Mouse (Mus musculus) heart, embryonic 13.5 days (tissue): ENCODE results near the gene Mei4. TPM values are rescaled to one million over a fixed set of nuclear protein-coding genes. Genes with fewer than 3 reads are reported as not detected.

Experiments used
- ATAC-seq: fragments of 200-750 bp; cut with Nextera tagmentation; 2 replicates; pipeline ENCODE4 v1.8.0; 2017; ENCODE audit warnings: moderate TSS enrichment; ENCODE audit not compliant: insufficient number of reproducible peaks, low FRiP score, low TSS enrichment; ENCODE audit errors: extremely low read depth
- H3K27ac ChIP-seq: fragments of 300-500 bp; sonication (generic); replicated peaks from 2 replicates; pipeline ENCODE4 v1.5.1; 2015; ENCODE audit warnings: moderate library complexity, mild to moderate bottlenecking, inconsistent platforms
- H3K27me3 ChIP-seq: fragments of 300-500 bp; sonication (generic); replicated peaks from 2 replicates; pipeline ENCODE4 v1.6.1; 2015; ENCODE audit warnings: mild to moderate bottlenecking, inconsistent platforms
- H3K36me3 ChIP-seq: fragments of 300-500 bp; sonication (generic); 2 replicates; pipeline ENCODE4 v1.6.1; 2015; ENCODE audit warnings: mild to moderate bottlenecking, inconsistent platforms
- H3K4me1 ChIP-seq: fragments of 300-500 bp; sonication (generic); 2 replicates; pipeline ENCODE4 v1.6.1; 2015; ENCODE audit warnings: inconsistent platforms
- H3K4me2 ChIP-seq: fragments of 300-500 bp; sonication (generic); 2 replicates; pipeline ENCODE4 v1.6.1; 2015; ENCODE audit warnings: inconsistent platforms, mild to moderate bottlenecking, moderate library complexity
- H3K4me3 ChIP-seq: fragments of 300-500 bp; sonication (generic); 2 replicates; pipeline ENCODE4 v1.5.1; 2015; ENCODE audit warnings: moderate library complexity, mild to moderate bottlenecking, inconsistent platforms
- H3K9ac ChIP-seq: fragments of 300-500 bp; sonication (generic); 2 replicates; pipeline ENCODE4 v1.6.1; 2015; ENCODE audit warnings: inconsistent platforms, mild to moderate bottlenecking, moderate library complexity
- H3K9me3 ChIP-seq: fragments of 300-500 bp; sonication (generic); 2 replicates; pipeline ENCODE4 v1.6.1; 2016; ENCODE audit warnings: inconsistent platforms
- WGBS: fragments of 180-500 bp; shearing (Covaris S2); methylation state at CpG from one replicate; pipeline ENCODE4 v1.1.7; 2015; ENCODE audit warnings: mixed read lengths; 5-methylcytosine and 5-hydroxymethylcytosine counted together
- polyA plus RNA-seq: library from polyadenylated mRNA; unstranded; fragments of >200 nt; fragmentation: Nextera tagmentation; extraction: Ambion mirVana; gene quantifications from 2 replicates; pipeline ENCODE4 v1.2.1, GENCODE M21; 2015

Mei4 gene
- polyA plus RNA-seq, 1 experiment from 2014 or later = 0.32 TPM

DNA sequence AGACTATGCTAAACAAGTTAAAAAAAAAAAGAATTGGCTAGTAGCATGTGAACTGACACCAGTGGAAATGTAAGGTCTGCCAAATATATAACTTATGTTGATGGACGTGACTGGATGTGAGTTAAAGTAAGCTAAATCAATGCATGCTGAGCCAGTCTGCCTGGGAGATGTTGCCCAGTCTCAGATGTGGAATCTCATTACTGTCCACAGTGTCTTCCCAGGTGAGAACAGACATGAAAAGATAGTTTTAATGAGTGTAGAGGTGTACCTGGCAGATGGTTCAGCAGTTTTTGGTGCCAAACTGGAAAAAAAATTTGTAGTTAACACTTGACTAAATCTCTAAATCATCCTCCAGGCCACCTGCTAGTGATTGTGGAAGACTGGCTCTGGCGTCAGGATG is 94.4 kb downstream of the Mei4 start:
- H3K27me3 ChIP-seq = no peaks in the 10 kb centered on the region
- H3K9ac ChIP-seq = no peak overlapping the region
- no peak overlapping the region for H3K4me3 ChIP-seq
- 56% methylated on average over 2 of the region's 2 CpGs for WGBS
- no peak for ATAC-seq
- H3K4me2 ChIP-seq = no peak overlapping the region
- no peaks in the 10 kb centered on the region; the same call in 1 of the 2 replicates for H3K9me3 ChIP-seq
- H3K27ac ChIP-seq = no peak overlapping the region
- H3K36me3 ChIP-seq = no peaks in the 10 kb centered on the region
- H3K4me1 ChIP-seq = no peaks in the 10 kb centered on the region

GRCm38 (mm10) chr9:81966765-81967164 is 103.3 kb downstream of the Mei4 start:
- Histone ChIP-seq H3K36me3 (no peaks in the 10 kb centered on the region), H3K4me1 (no peaks in the 10 kb centered on the region), H3K9me3 (no peaks in the 10 kb centered on the region; the same call in 1 of the 2 replicates), H3K4me3 (no peak overlapping the region), H3K4me2 (no peak overlapping the region), H3K9ac (no peak overlapping the region), H3K27me3 (no peaks in the 10 kb centered on the region), H3K27ac (no peak overlapping the region)
- 83% methylated on average over 1 of the region's 1 CpGs for WGBS
- ATAC-seq = no peak

DNA sequence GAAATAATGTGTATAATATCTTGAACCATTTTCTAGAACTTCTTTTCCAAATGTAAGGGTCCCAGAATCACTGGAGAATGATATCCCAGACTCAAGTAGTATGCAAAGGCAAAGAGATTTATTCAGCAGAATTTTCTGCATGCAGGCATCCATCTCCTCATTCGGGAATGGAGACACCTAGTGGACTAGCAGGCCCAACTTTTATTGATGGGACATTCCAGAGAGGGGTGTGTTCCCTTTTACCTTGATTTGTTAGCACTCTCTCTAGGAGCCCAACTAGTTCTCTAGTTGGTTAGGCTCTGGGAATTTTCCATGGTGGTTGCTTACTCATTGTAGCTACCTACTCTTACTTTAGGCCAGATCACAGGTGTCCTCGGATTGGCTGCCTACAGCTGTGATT is 105.5 kb downstream of the Mei4 start:
- H3K27ac ChIP-seq = no peak overlapping the region
- H3K36me3 ChIP-seq = no peaks in the 10 kb centered on the region
- no peaks in the 10 kb centered on the region for H3K4me1 ChIP-seq
- ATAC-seq = no peak
- no peaks in the 10 kb centered on the region for H3K9me3 ChIP-seq
- no peak overlapping the region for H3K4me2 ChIP-seq
- 34% methylated on average over 2 of the region's 2 CpGs for WGBS
- H3K9ac ChIP-seq = no peak overlapping the region
- H3K4me3 ChIP-seq = no peak overlapping the region
- no peaks in the 10 kb centered on the region for H3K27me3 ChIP-seq

GRCm38 (mm10) chr9:81982461-81982860 is 119.0 kb downstream of the Mei4 start:
- Histone ChIP-seq H3K9ac (no peak overlapping the region), H3K4me1 (no peaks in the 10 kb centered on the region), H3K36me3 (no peaks in the 10 kb centered on the region), H3K4me2 (no peak overlapping the region), H3K27ac (no peak overlapping the region), H3K27me3 (no peaks in the 10 kb centered on the region), H3K9me3 (no peaks in the 10 kb centered on the region), H3K4me3 (no peak overlapping the region)
- ATAC-seq = no peak
- WGBS = 78% methylated on average over 3 of the region's 3 CpGs

DNA sequence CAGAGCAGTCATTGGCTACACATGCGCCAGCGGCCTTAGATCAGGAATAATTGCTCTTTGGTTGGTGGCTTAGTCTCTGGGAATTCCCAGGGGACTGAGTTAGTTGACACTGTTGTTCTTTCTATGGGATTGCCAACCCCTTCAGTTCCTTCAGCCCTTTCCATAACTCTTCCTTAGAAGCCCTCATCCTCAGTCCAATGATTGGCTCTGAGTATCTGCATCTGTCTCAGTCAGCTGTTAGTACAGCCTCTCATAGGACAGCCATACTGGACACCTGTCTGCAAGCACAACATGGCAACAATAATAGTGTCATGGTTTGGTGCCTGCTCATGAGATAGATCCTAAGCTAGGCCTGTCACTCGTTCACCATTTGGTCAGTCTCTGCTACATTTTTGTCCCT is 149.5 kb downstream of the Mei4 start:
- H3K4me1 ChIP-seq = no peaks in the 10 kb centered on the region
- no peak overlapping the region for H3K4me3 ChIP-seq
- ATAC-seq = no peak
- no peaks in the 10 kb centered on the region for H3K36me3 ChIP-seq
- WGBS = 63% methylated on average over 3 of the region's 3 CpGs
- no peak overlapping the region for H3K4me2 ChIP-seq
- no peaks in the 10 kb centered on the region for H3K27me3 ChIP-seq
- no peak overlapping the region for H3K27ac ChIP-seq
- H3K9ac ChIP-seq = no peak overlapping the region
- H3K9me3 ChIP-seq = no peaks in the 10 kb centered on the region

GRCm38 (mm10) chr9:82042515-82043056 is 179.1 kb downstream of the Mei4 start:
- H3K4me3 ChIP-seq = no peak overlapping the region
- no peaks in the 10 kb centered on the region for H3K27me3 ChIP-seq
- H3K36me3 ChIP-seq = no peaks in the 10 kb centered on the region
- no peaks in the 10 kb centered on the region for H3K9me3 ChIP-seq
- H3K27ac ChIP-seq = no peak overlapping the region
- no peak overlapping the region for H3K9ac ChIP-seq
- no peak for ATAC-seq
- H3K4me2 ChIP-seq = no peak overlapping the region
- 70% methylated on average over 1 of the region's 1 CpGs for WGBS
- no peaks in the 10 kb centered on the region for H3K4me1 ChIP-seq

- no peaks in the 10 kb centered on the region for H3K36me3 ChIP-seq
- no peak overlapping the region for H3K4me2 ChIP-seq
- 76% methylated on average over 2 of the region's 2 CpGs for WGBS
Measured at GRCm38 (mm10) chr9:82044517-82044916, 181.0 kb downstream of the Mei4 start.

DNA sequence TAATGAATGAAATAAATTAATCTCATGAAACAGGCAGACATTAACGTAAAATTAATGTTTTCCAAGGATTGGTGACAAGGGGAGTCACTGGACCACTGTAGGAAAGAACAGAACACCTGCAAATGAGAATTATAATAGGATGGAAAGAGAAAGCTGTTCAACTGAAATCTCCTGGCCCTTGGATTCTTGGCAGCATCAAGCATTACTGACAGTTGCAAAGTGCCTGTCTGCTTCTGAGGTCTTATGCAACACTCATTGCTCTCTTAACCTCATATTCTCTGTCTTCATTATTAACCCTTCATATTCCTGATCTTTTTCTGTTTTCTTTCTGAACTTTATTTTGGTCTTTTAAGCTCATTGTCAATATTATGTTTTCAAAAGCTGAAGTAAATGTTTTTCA is 210.4 kb downstream of the Mei4 start:
- Histone ChIP-seq H3K4me1 (no peaks in the 10 kb centered on the region), H3K4me3 (no peak overlapping the region), H3K36me3 (no peaks in the 10 kb centered on the region), H3K27me3 (no peaks in the 10 kb centered on the region), H3K9me3 (no peaks in the 10 kb centered on the region), H3K9ac (no peak overlapping the region), H3K4me2 (no peak overlapping the region), H3K27ac (no peak overlapping the region)
- ATAC-seq = no peak
- WGBS = 52% methylated on average over 1 of the region's 1 CpGs

More at GRCm38 (mm10) chr9:82044517-82044916, 181.0 kb downstream of the Mei4 start:
- no peak for ATAC-seq
- Histone ChIP-seq H3K4me3 (no peak overlapping the region), H3K9ac (no peak overlapping the region), H3K27me3 (no peaks in the 10 kb centered on the region), H3K27ac (no peak overlapping the region), H3K9me3 (no peaks in the 10 kb centered on the region), H3K4me1 (no peaks in the 10 kb centered on the region)

GRCm38 (mm10) chr9:82075270-82075669 is 211.8 kb downstream of the Mei4 start:
- H3K4me2 ChIP-seq = no peak overlapping the region
- no peak overlapping the region for H3K9ac ChIP-seq
- no peaks in the 10 kb centered on the region for H3K27me3 ChIP-seq
- H3K4me3 ChIP-seq = no peak overlapping the region
- no peak overlapping the region for H3K27ac ChIP-seq
- no peaks in the 10 kb centered on the region for H3K36me3 ChIP-seq
- H3K4me1 ChIP-seq = no peaks in the 10 kb centered on the region
- ATAC-seq = no peak
- WGBS = 78% methylated on average over 2 of the region's 2 CpGs
- H3K9me3 ChIP-seq = no peaks in the 10 kb centered on the region

- no peak overlapping the region for H3K27ac ChIP-seq
- H3K4me2 ChIP-seq = no peak overlapping the region
- H3K4me1 ChIP-seq = no peaks in the 10 kb centered on the region
- no peak overlapping the region for H3K9ac ChIP-seq
- WGBS = 70% methylated on average over 3 of the region's 3 CpGs
- H3K4me3 ChIP-seq = no peak overlapping the region
- H3K27me3 ChIP-seq = no peaks in the 10 kb centered on the region
- no peaks in the 10 kb centered on the region for H3K36me3 ChIP-seq
- no peak for ATAC-seq
- no peaks in the 10 kb centered on the region for H3K9me3 ChIP-seq
Measured at GRCm38 (mm10) chr9:82096409-82096808, 232.9 kb downstream of the Mei4 start.

- H3K4me3 ChIP-seq = no peak overlapping the region
- no peaks in the 10 kb centered on the region for H3K4me1 ChIP-seq
- no peak overlapping the region for H3K4me2 ChIP-seq
- no peaks in the 10 kb centered on the region for H3K36me3 ChIP-seq
- no peak overlapping the region for H3K9ac ChIP-seq
- no peak overlapping the region for H3K27ac ChIP-seq
- H3K9me3 ChIP-seq = no peaks in the 10 kb centered on the region
- ATAC-seq = no peak
- WGBS = 89% methylated on average over 2 of the region's 2 CpGs
- H3K27me3 ChIP-seq = no peaks in the 10 kb centered on the region
Measured at GRCm38 (mm10) chr9:82114865-82115264, 251.4 kb downstream of the Mei4 start.

DNA sequence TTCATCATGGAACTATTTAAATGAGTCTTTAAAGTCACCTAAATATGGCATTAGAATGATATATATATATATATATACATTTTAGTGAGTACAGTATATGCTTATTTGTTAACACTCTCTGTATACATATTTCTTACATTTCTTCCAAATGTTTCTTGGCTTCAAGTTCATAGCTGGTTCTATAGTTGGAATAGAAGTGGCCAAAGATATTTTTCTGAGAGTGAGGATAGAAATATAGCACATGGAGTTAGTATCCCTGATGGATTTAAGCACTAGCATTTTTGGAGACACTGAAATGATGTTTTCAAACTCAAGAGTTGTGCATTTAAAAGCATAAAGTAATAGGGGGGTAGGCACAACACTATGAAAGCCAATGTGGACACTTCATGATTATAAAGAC is 272.6 kb downstream of the Mei4 start:
- H3K27ac ChIP-seq = no peak overlapping the region
- H3K27me3 ChIP-seq = no peaks in the 10 kb centered on the region
- no peaks in the 10 kb centered on the region for H3K9me3 ChIP-seq
- ATAC-seq = no peak
- H3K9ac ChIP-seq = no peak overlapping the region
- H3K36me3 ChIP-seq = no peaks in the 10 kb centered on the region
- H3K4me3 ChIP-seq = no peak overlapping the region
- H3K4me1 ChIP-seq = no peaks in the 10 kb centered on the region
- H3K4me2 ChIP-seq = no peak overlapping the region
